Mouse (Mus musculus): ENCODE measurements around the gene Nkapl. TPM values are rescaled to one million over a fixed set of nuclear protein-coding genes. Genes with fewer than 3 reads are reported as not detected.
"Not testable (repeated sequence)": the region's sequence is repeated elsewhere in the genome, so short reads cannot be mapped to it uniquely, and the experiment has no call there.

Gene Nkapl
- total and polyA plus RNA-seq, 2 experiments from 2014 or later = 1.3 to 1.8 TPM

GRCm38 (mm10) chr13:21478759-21479670 is 10.7 kb upstream of the Nkapl start, which contains the start of the genes Zkscan4 and Gm10065:
Zkscan4 (plus strand) TSS chr13:21478907.
Gm10065 (minus strand) TSS chr13:21479441.
- Histone ChIP-seq H3K9ac (peak within 1 kb of the TSS; percentile 56), H3K4me3 (ENCODE audit: low read depth, low read length) (peak within 1 kb of the TSS; percentile 64), H3K27ac (ENCODE audit: low read depth, low read length) (peak within 1 kb of the TSS; percentile 80), H3K4me2 (ENCODE audit: low read depth) (peak within 1 kb of the TSS; percentile 58)
- peak; percentile 68 for TF ChIP-seq CTCF (IDR thresholded peaks at IDR 0.05; ENCODE audit: low read depth)
- 4% methylated on average over 31 of the region's 31 CpGs for WGBS
- H3K36me3 ChIP-seq (ENCODE audit: insufficient read depth); H3K4me1 ChIP-seq (ENCODE audit: insufficient read depth); H3K27me3 ChIP-seq (ENCODE audit: insufficient read depth, low read length); H3K9me3 ChIP-seq (ENCODE audit: low read length): not testable (repeated sequence)
- peak; percentile 88 for DNase-seq
- peak; percentile 94 for ATAC-seq

DNA sequence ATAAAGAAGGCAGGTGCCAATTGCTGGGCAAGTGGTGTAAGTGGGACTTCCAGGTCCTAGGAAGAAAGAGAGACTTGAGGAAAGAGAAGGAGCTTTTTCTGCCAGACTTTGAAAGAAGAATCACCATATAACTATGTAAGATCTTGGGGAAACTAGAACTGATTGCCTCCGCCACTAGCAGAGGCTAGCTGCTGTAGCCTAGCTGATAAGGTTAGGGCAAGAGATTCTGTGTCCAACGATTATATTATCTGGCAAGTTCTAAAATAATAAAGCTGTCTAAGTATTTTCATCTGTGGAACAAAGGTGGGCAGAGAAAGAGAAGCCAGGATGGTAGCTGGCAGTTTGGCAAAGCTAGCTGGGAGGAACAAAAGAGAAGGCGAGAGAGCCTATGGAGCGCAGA is 4.1 kb upstream of the Nkapl start:
- Histone ChIP-seq H3K27ac (ENCODE audit: low read depth, low read length) (no peak overlapping the region), H3K4me2 (ENCODE audit: low read depth) (no peak overlapping the region), H3K27me3 (ENCODE audit: insufficient read depth, low read length) (0 out of 2 replicates have a peak, but pooled peaks cover 5% of the 10 kb centered on the region), H3K4me1 (ENCODE audit: insufficient read depth) (no peaks in the 10 kb centered on the region), H3K9me3 (ENCODE audit: low read length) (no peaks in the 10 kb centered on the region), H3K36me3 (ENCODE audit: insufficient read depth) (no peaks in the 10 kb centered on the region), H3K4me3 (ENCODE audit: low read depth, low read length) (no peak overlapping the region), H3K9ac (no peak overlapping the region)
- ATAC-seq = no peak
- no peak for DNase-seq
- WGBS = 24% methylated on average over 4 of the region's 4 CpGs
- no peak for TF ChIP-seq CTCF (IDR thresholded peaks at IDR 0.05; ENCODE audit: low read depth)

DNA sequence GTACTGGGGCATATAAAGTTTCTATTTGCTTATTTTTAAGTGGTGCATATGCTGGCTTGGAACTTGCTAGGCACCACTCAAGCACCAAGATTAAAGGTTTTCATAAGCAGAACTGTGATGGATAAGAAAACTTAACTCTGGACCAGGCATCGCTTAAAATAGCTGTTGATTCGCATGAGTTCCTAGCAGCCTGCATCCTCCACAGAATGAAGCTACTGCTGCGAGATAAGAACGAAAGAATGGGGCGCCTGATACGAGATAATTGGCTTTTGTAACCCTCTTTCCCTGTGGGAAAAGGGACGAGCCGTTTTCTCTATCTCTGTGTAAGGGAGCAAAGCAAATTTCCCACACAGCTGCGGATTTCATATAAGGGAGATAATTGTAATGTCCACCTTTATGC is 788 bp upstream of the Nkapl start:
- DNase-seq (peak; percentile 7), ATAC-seq (no peak)
- 14% methylated on average over 9 of the region's 9 CpGs for WGBS
- Histone ChIP-seq H3K9ac (no peak overlapping the region), H3K36me3 (ENCODE audit: insufficient read depth) (no peaks in the 10 kb centered on the region), H3K4me2 (ENCODE audit: low read depth) (peak overlapping the region; percentile 60; the same call in 1 of the 2 replicates), H3K4me1 (ENCODE audit: insufficient read depth) (no peaks in the 10 kb centered on the region), H3K27ac (ENCODE audit: low read depth, low read length) (no peak overlapping the region), H3K4me3 (ENCODE audit: low read depth, low read length) (no peak overlapping the region), H3K9me3 (ENCODE audit: low read length) (no peaks in the 10 kb centered on the region), H3K27me3 (ENCODE audit: insufficient read depth, low read length) (0 out of 2 replicates have a peak, but pooled peaks cover 5% of the 10 kb centered on the region)
- no peak for TF ChIP-seq CTCF (IDR thresholded peaks at IDR 0.05; ENCODE audit: low read depth)

GRCm38 (mm10) chr13:21467336-21467735 is 973 bp downstream of the Nkapl start:
- Histone ChIP-seq H3K9me3 (ENCODE audit: low read length) (no peaks in the 10 kb centered on the region), H3K4me3 (ENCODE audit: low read depth, low read length) (no peak overlapping the region), H3K27me3 (ENCODE audit: insufficient read depth, low read length) (0 out of 2 replicates have a peak, but pooled peaks cover 5% of the 10 kb centered on the region), H3K4me2 (ENCODE audit: low read depth) (no peak overlapping the region), H3K27ac (ENCODE audit: low read depth, low read length) (no peak overlapping the region), H3K4me1 (ENCODE audit: insufficient read depth) (no peaks in the 10 kb centered on the region), H3K36me3 (ENCODE audit: insufficient read depth) (no peaks in the 10 kb centered on the region), H3K9ac (no peak overlapping the region)
- no peak for DNase-seq
- no peak for ATAC-seq
- no peak for TF ChIP-seq CTCF (IDR thresholded peaks at IDR 0.05; ENCODE audit: low read depth)
- WGBS = 88% methylated on average over 10 of the region's 10 CpGs

- H3K9ac ChIP-seq; H3K4me1 ChIP-seq (ENCODE audit: insufficient read depth); H3K9me3 ChIP-seq (ENCODE audit: low read length); ATAC-seq; DNase-seq; H3K36me3 ChIP-seq (ENCODE audit: insufficient read depth); H3K27ac ChIP-seq (ENCODE audit: low read depth, low read length); H3K4me2 ChIP-seq (ENCODE audit: low read depth); H3K27me3 ChIP-seq (ENCODE audit: insufficient read depth, low read length); H3K4me3 ChIP-seq (ENCODE audit: low read depth, low read length): not testable (repeated sequence)
- WGBS = 60% methylated on average over 9 of the region's 9 CpGs
Measured at GRCm38 (mm10) chr13:21462516-21462915, 5.8 kb downstream of the Nkapl start.

GRCm38 (mm10) chr13:21456347-21456746 is 12.0 kb downstream of the Nkapl start:
- H3K36me3 ChIP-seq (ENCODE audit: insufficient read depth) = no peaks in the 10 kb centered on the region
- no peak overlapping the region for H3K9ac ChIP-seq
- WGBS = 9% methylated on average over 4 of the region's 4 CpGs
- no peak overlapping the region for H3K27ac ChIP-seq (ENCODE audit: low read depth, low read length)
- ATAC-seq (no peak), DNase-seq (no peak)
- H3K4me1 ChIP-seq (ENCODE audit: insufficient read depth) = peaks cover 4% of the 10 kb centered on the region; the same call in 1 of the 2 replicates
- no peak overlapping the region for H3K4me3 ChIP-seq (ENCODE audit: low read depth, low read length)
- no peaks in the 10 kb centered on the region for H3K27me3 ChIP-seq (ENCODE audit: insufficient read depth, low read length)
- TF ChIP-seq CTCF (IDR thresholded peaks at IDR 0.05; ENCODE audit: low read depth) = no peak
- H3K9me3 ChIP-seq (ENCODE audit: low read length) = no peaks in the 10 kb centered on the region
- H3K4me2 ChIP-seq (ENCODE audit: low read depth) = no peak overlapping the region

GRCm38 (mm10) chr13:21454133-21454532 is 14.2 kb downstream of the Nkapl start:
- H3K4me2 ChIP-seq (ENCODE audit: low read depth) = peak overlapping the region; percentile 71; the same call in 1 of the 2 replicates
- 0 out of 2 replicates have a peak, but pooled peaks cover under 1% of the 10 kb centered on the region for H3K36me3 ChIP-seq (ENCODE audit: insufficient read depth)
- DNase-seq (no peak), ATAC-seq (no peak)
- 97% methylated on average over 3 of the region's 3 CpGs for WGBS
- TF ChIP-seq CTCF (IDR thresholded peaks at IDR 0.05; ENCODE audit: low read depth) = no peak
- H3K27me3 ChIP-seq (ENCODE audit: insufficient read depth, low read length) = no peaks in the 10 kb centered on the region
- H3K9ac ChIP-seq = no peak overlapping the region
- no peaks in the 10 kb centered on the region for H3K9me3 ChIP-seq (ENCODE audit: low read length)
- H3K27ac ChIP-seq (ENCODE audit: low read depth, low read length) = no peak overlapping the region
- H3K4me3 ChIP-seq (ENCODE audit: low read depth, low read length) = peak overlapping the region; percentile 77
- peaks cover 4% of the 10 kb centered on the region; the same call in 1 of the 2 replicates for H3K4me1 ChIP-seq (ENCODE audit: insufficient read depth)

All from forebrain, postnatal 0 days (tissue).